Mouse (Mus musculus) B cell, adult 67 days (primary cell): ENCODE results near the gene Mrps5. TPM values are rescaled to one million over a fixed set of nuclear protein-coding genes. Genes with fewer than 3 reads are reported as not detected.

Experiments used
- total RNA-seq, 2 experiments: library from RNA; stranded (reverse); gene quantifications; 4 replicates each; pipeline ENCODE4 v1.2.4; 2023

Gene Mrps5
- 10 to 100 TPM; 82.4 to 87.1 TPM for total RNA-seq

GRCm38 (mm10) chr2:127586694-127587513 is at the start of gene Mrps5, which contains the start of gene Zfp661:
Mrps5 (plus strand) TSS chr2:127587222.
Zfp661 (minus strand) TSS chr2:127587094.

GRCm38 (mm10) chr2:127541185-127541584 is 45.8 kb upstream of the Mrps5 start, which contains the start of gene Prom2:
Prom2 (minus strand) TSS chr2:127541467.

GRCm38 (mm10) chr2:127656086-127656720 is 69.2 kb downstream of the Mrps5 start, which contains the start of gene Mal:
Mal (minus strand) TSS chr2:127656695.

Other genes starting within 250 kb of the Mrps5 start
- gene Astl, start 248.6 kb upstream of the Mrps5 start, total RNA-seq = under 1 TPM; 0.38 to 0.83 TPM
- not detected for gene Adra2b, start 224.0 kb upstream of the Mrps5 start, total RNA-seq
- 1 to 10 TPM in 1 of 2 experiments, not detected in 1; 1.1 TPM for gene Gpat2, start 162.0 kb upstream of the Mrps5 start, total RNA-seq
- 10 to 100 TPM in 1 of 2 experiments, 1 to 10 TPM in 1; 8.3 to 20.3 TPM for gene Fahd2a, start 142.7 kb upstream of the Mrps5 start, total RNA-seq
- gene Kcnip3, start 65.1 kb upstream of the Mrps5 start, total RNA-seq = not detected
- not detected for gene Prom2, start 45.8 kb upstream of the Mrps5 start, total RNA-seq
- 1 to 10 TPM; 6.6 to 7.4 TPM for gene Zfp661, start 128 bp upstream of the Mrps5 start, total RNA-seq
- not detected for gene Mal, start 69.5 kb downstream of the Mrps5 start, total RNA-seq
- gene Mall, start 142.7 kb downstream of the Mrps5 start, total RNA-seq = under 1 TPM; 0.61 to 0.92 TPM
- 1 to 10 TPM; 1.3 to 1.4 TPM for gene Nphp1, start 201.7 kb downstream of the Mrps5 start, total RNA-seq
- gene Mtln, start 205.3 kb downstream of the Mrps5 start, total RNA-seq = 10 to 100 TPM; 11.3 to 15.2 TPM
- gene Bub1, start 244.6 kb downstream of the Mrps5 start, total RNA-seq = under 1 TPM in 1 of 2 experiments, not detected in 1; 0.55 TPM